Mouse (Mus musculus) kidney, embryonic 15.5 days (tissue): ENCODE results near the gene Fam209. TPM values are rescaled to one million over a fixed set of nuclear protein-coding genes. Genes with fewer than 3 reads are reported as not detected.

Experiments used
- ATAC-seq: fragments of 200-750 bp; cut with Nextera tagmentation; replicated peaks from 2 replicates; pipeline ENCODE4 v1.8.0; 2017; ENCODE audit warnings: moderate TSS enrichment; ENCODE audit not compliant: low FRiP score
- H3K27ac ChIP-seq: fragments of 300-500 bp; sonication (generic); 2 replicates; pipeline ENCODE4 v1.5.1; 2015; ENCODE audit warnings: mild to moderate bottlenecking, inconsistent platforms
- H3K27me3 ChIP-seq: fragments of 300-500 bp; sonication (generic); 2 replicates; pipeline ENCODE4 v1.6.1; 2015; ENCODE audit warnings: inconsistent platforms
- H3K36me3 ChIP-seq: fragments of 300-500 bp; sonication (generic); 2 replicates; pipeline ENCODE4 v1.6.1; 2015; ENCODE audit warnings: inconsistent platforms
- H3K4me1 ChIP-seq: fragments of 300-500 bp; sonication (generic); 2 replicates; pipeline ENCODE4 v1.6.1; 2015; ENCODE audit warnings: inconsistent platforms
- H3K4me2 ChIP-seq: fragments of 300-500 bp; sonication (generic); 2 replicates; pipeline ENCODE4 v1.6.1; 2015; ENCODE audit warnings: moderate library complexity, mild to moderate bottlenecking, inconsistent platforms
- H3K4me3 ChIP-seq: fragments of 300-500 bp; sonication (generic); replicated peaks from 2 replicates; pipeline ENCODE4 v1.5.1; 2015; ENCODE audit warnings: mild to moderate bottlenecking, inconsistent platforms
- H3K9ac ChIP-seq: fragments of 300-500 bp; sonication (generic); 2 replicates; pipeline ENCODE4 v1.6.1; 2015; ENCODE audit warnings: mild to moderate bottlenecking, inconsistent platforms
- H3K9me3 ChIP-seq: fragments of 300-500 bp; sonication (generic); replicated peaks from 2 replicates; pipeline ENCODE4 v1.6.1; 2016; ENCODE audit warnings: inconsistent platforms
- WGBS: fragments of 180-500 bp; shearing (Covaris S2); methylation state at CpG from one replicate; pipeline ENCODE4 v1.1.7; 2015; ENCODE audit warnings: mixed read lengths; 5-methylcytosine and 5-hydroxymethylcytosine counted together
- polyA plus RNA-seq: library from polyadenylated mRNA; unstranded; fragments of >200 nt; fragmentation: Nextera tagmentation; extraction: Ambion mirVana; gene quantifications from 2 replicates; pipeline ENCODE4 v1.2.1, GENCODE M21; 2015

Gene Fam209
- polyA plus RNA-seq, result not detected in 2 replicates

DNA sequence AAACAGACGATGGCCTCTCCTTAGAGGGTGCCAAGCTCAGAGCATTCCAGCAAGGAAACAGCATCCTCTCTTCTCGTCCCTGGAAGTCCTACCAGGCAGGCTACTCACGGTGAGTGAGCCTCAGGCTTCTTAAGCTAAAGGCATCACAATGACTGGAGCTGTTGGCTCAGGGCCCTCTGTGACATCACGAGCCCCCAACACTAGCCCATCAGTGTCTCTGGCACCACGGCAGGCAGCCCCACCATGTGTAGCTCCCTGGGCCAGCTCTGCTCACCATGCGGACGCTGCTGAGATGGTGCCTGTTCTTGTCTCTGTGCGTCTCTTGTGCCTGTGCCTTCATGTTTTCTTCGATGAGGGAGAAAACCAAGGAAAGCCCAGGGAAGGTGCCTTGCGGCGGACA is at the start of gene Fam209:
TSS of gene Fam209 (plus strand) at position 203 of the 400 bp plus-strand sequence.
- 0 out of 2 replicates have a peak within 1 kb of the TSS, but pooled peaks have one; percentile 7 for H3K27ac ChIP-seq
- H3K9ac ChIP-seq, result no peak within 1 kb of the TSS
- no peak within 1 kb of the TSS for H3K4me3 ChIP-seq
- ATAC-seq, result no peak
- no peak within 1 kb of the TSS for H3K4me2 ChIP-seq
- WGBS, result 91% methylated on average over 11 of the region's 11 CpGs
- H3K9me3 ChIP-seq, result no peaks in the 10 kb centered on the region
- peaks cover 27% of the 10 kb centered on the region for H3K36me3 ChIP-seq
- peaks cover 15% of the 10 kb centered on the region for H3K4me1 ChIP-seq
- 0 out of 2 replicates have a peak, but pooled peaks cover 3% of the 10 kb centered on the region for H3K27me3 ChIP-seq

- Histone ChIP-seq H3K36me3 (no peaks in the 10 kb centered on the region), H3K27ac (no peak overlapping the region), H3K4me2 (no peak overlapping the region), H3K9me3 (no peaks in the 10 kb centered on the region), H3K9ac (no peak overlapping the region), H3K27me3 (0 out of 2 replicates have a peak, but pooled peaks cover 3% of the 10 kb centered on the region), H3K4me1 (no peaks in the 10 kb centered on the region), H3K4me3 (no peak overlapping the region)
- WGBS, result 63% methylated on average over 1 of the region's 1 CpGs
- ATAC-seq, result no peak; the same call in 1 of the 2 replicates
These were observed 41.7 kb upstream of the Fam209 start for GRCm38 (mm10) chr2:172430609-172431008.

- Histone ChIP-seq H3K4me1 (no peaks in the 10 kb centered on the region), H3K4me2 (no peak overlapping the region), H3K9ac (no peak overlapping the region), H3K27me3 (0 out of 2 replicates have a peak, but pooled peaks cover 3% of the 10 kb centered on the region), H3K36me3 (no peaks in the 10 kb centered on the region), H3K4me3 (no peak overlapping the region), H3K27ac (no peak overlapping the region), H3K9me3 (no peaks in the 10 kb centered on the region)
- ATAC-seq, result no peak
- 56% methylated on average over 5 of the region's 5 CpGs for WGBS
These were observed 38.6 kb upstream of the Fam209 start for GRCm38 (mm10) chr2:172433746-172434145.

- peaks cover 19% of the 10 kb centered on the region for H3K4me1 ChIP-seq
- ATAC-seq, result no peak
- H3K36me3 ChIP-seq, result no peaks in the 10 kb centered on the region
- H3K4me3 ChIP-seq, result no peak overlapping the region
- no peak overlapping the region for H3K9ac ChIP-seq
- H3K4me2 ChIP-seq, result no peak overlapping the region
- WGBS, result 70% methylated on average over 16 of the region's 16 CpGs
- H3K9me3 ChIP-seq, result no peaks in the 10 kb centered on the region
- 0 out of 2 replicates have a peak, but pooled peaks cover 3% of the 10 kb centered on the region for H3K27me3 ChIP-seq
- no peak overlapping the region for H3K27ac ChIP-seq
These were observed 34.9 kb upstream of the Fam209 start for GRCm38 (mm10) chr2:172437371-172437952.

GRCm38 (mm10) chr2:172439843-172440639 is 32.3 kb upstream of the Fam209 start, which contains the start of gene Rtf2:
Gene Rtf2, plus strand, starts transcription at chr2:172440556.
- 2% methylated on average over 35 of the region's 35 CpGs for WGBS
- H3K4me1 ChIP-seq, result peaks cover 19% of the 10 kb centered on the region
- H3K27me3 ChIP-seq, result no peaks in the 10 kb centered on the region
- peak within 1 kb of the TSS; percentile 83 for H3K4me3 ChIP-seq
- peak within 1 kb of the TSS; percentile 54 for H3K9ac ChIP-seq
- H3K27ac ChIP-seq, result peak within 1 kb of the TSS; percentile 77
- H3K9me3 ChIP-seq, result no peaks in the 10 kb centered on the region
- peak; percentile 98 for ATAC-seq
- peak within 1 kb of the TSS; percentile 82 for H3K4me2 ChIP-seq
- H3K36me3 ChIP-seq, result peaks cover 5% of the 10 kb centered on the region

GRCm38 (mm10) chr2:172440640-172441005 is 31.7 kb upstream of the Fam209 start:
- H3K27me3 ChIP-seq, result no peaks in the 10 kb centered on the region
- peak overlapping the region; percentile 19; the same call in 1 of the 2 replicates for H3K27ac ChIP-seq
- no peaks in the 10 kb centered on the region for H3K9me3 ChIP-seq
- ATAC-seq, result peak; percentile 64
- under 1% methylated on average over 21 of the region's 21 CpGs for WGBS
- peaks cover 11% of the 10 kb centered on the region for H3K36me3 ChIP-seq
- peak overlapping the region; percentile 54 for H3K9ac ChIP-seq
- peak overlapping the region; percentile 82 for H3K4me2 ChIP-seq
- H3K4me3 ChIP-seq, result peak overlapping the region; percentile 83
- peaks cover 19% of the 10 kb centered on the region for H3K4me1 ChIP-seq

- H3K4me2 ChIP-seq, result peak overlapping the region; percentile 82
- peaks cover 17% of the 10 kb centered on the region for H3K36me3 ChIP-seq
- no peak overlapping the region for H3K27ac ChIP-seq
- peak overlapping the region; percentile 54 for H3K9ac ChIP-seq
- H3K4me3 ChIP-seq, result peak overlapping the region; percentile 83
- H3K27me3 ChIP-seq, result no peaks in the 10 kb centered on the region
- H3K9me3 ChIP-seq, result no peaks in the 10 kb centered on the region
- 32% methylated on average over 6 of the region's 6 CpGs for WGBS
- peaks cover 19% of the 10 kb centered on the region for H3K4me1 ChIP-seq
- ATAC-seq, result no peak
These were observed 31.1 kb upstream of the Fam209 start for GRCm38 (mm10) chr2:172441176-172441575.

- Histone ChIP-seq H3K4me3 (no peak overlapping the region), H3K36me3 (peaks cover 61% of the 10 kb centered on the region), H3K27me3 (no peaks in the 10 kb centered on the region), H3K9ac (no peak overlapping the region), H3K4me1 (peaks cover 14% of the 10 kb centered on the region), H3K9me3 (no peaks in the 10 kb centered on the region), H3K4me2 (no peak overlapping the region), H3K27ac (no peak overlapping the region)
- ATAC-seq, result no peak
- WGBS, result 98% methylated on average over 4 of the region's 4 CpGs
These were observed 26.7 kb upstream of the Fam209 start for GRCm38 (mm10) chr2:172445617-172446016.

GRCm38 (mm10) chr2:172447317-172447716 is 25.0 kb upstream of the Fam209 start:
- 91% methylated on average over 6 of the region's 6 CpGs for WGBS
- Histone ChIP-seq H3K9me3 (no peaks in the 10 kb centered on the region), H3K4me3 (no peak overlapping the region), H3K36me3 (peaks cover 76% of the 10 kb centered on the region), H3K27me3 (no peaks in the 10 kb centered on the region), H3K27ac (no peak overlapping the region), H3K9ac (no peak overlapping the region), H3K4me1 (no peaks in the 10 kb centered on the region), H3K4me2 (no peak overlapping the region)
- no peak for ATAC-seq

- Histone ChIP-seq H3K9ac (no peak overlapping the region), H3K4me2 (no peak overlapping the region), H3K27me3 (no peaks in the 10 kb centered on the region), H3K4me1 (no peaks in the 10 kb centered on the region), H3K9me3 (no peaks in the 10 kb centered on the region), H3K27ac (no peak overlapping the region), H3K4me3 (no peak overlapping the region), H3K36me3 (peaks cover 86% of the 10 kb centered on the region)
- WGBS, result 84% methylated on average over 4 of the region's 4 CpGs
- no peak for ATAC-seq
These were observed 24.0 kb upstream of the Fam209 start for GRCm38 (mm10) chr2:172448329-172448728.

GRCm38 (mm10) chr2:172450640-172451039 is 21.7 kb upstream of the Fam209 start:
- Histone ChIP-seq H3K9me3 (no peaks in the 10 kb centered on the region), H3K4me1 (no peaks in the 10 kb centered on the region), H3K4me2 (no peak overlapping the region), H3K36me3 (peaks cover 87% of the 10 kb centered on the region), H3K4me3 (no peak overlapping the region), H3K27ac (no peak overlapping the region), H3K9ac (no peak overlapping the region), H3K27me3 (no peaks in the 10 kb centered on the region)
- no peak for ATAC-seq
- WGBS, result 86% methylated on average over 6 of the region's 6 CpGs

DNA sequence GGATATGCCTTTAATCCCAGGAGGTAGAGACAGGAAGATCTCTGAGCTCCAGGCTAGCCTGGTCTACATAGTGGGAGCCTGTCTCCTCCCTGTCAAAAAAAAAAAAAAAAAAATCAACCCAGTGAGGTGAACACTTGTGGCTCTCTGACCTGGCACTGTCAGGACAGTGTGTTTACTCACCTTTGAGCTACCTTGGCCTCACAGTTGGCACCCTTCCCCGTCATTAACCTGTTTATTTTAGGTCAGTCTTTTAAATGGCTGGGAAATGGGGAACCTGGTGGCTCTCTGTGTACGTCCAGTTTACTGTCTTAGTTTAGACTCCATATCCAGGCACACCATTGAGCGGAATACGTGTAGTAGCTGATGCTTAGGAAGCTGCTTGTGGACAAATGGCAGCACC is 20.3 kb upstream of the Fam209 start:
- 93% methylated on average over 4 of the region's 4 CpGs for whole genome bisulfite sequencing
- H3K9me3 ChIP-seq, result no peaks in the 10 kb centered on the region
- no peak overlapping the region for H3K4me3 ChIP-seq
- peaks cover 73% of the 10 kb centered on the region for H3K36me3 ChIP-seq
- H3K27ac ChIP-seq, result no peak overlapping the region
- no peak overlapping the region for H3K9ac ChIP-seq
- H3K27me3 ChIP-seq, result no peaks in the 10 kb centered on the region
- no peaks in the 10 kb centered on the region for H3K4me1 ChIP-seq
- H3K4me2 ChIP-seq, result no peak overlapping the region
- no peak for ATAC-seq
